Mouse (Mus musculus): ENCODE measurements at regions not wholly inside any gene's neighbourhood (a gene's known extent, or its start where the extent isn't known, plus 50 kb on each side); places are given as distances from the start of the nearest gene placed in this dataset.

- Histone ChIP-seq H3K4me1 (replicated peaks) (no peaks in the 10 kb centered on the region), H3K9ac (no peak overlapping the region), H3K4me3 (replicated peaks) (no peak overlapping the region), H3K36me3 (no peaks in the 10 kb centered on the region), H3K27ac (no peak overlapping the region), H3K27me3 (0 out of 2 replicates have a peak, but pooled peaks cover 3% of the 10 kb centered on the region), H3K9me3 (replicated peaks) (no peaks in the 10 kb centered on the region), H3K4me2 (no peak overlapping the region)
- ATAC-seq (ENCODE audit: low read depth) (no peak), DNase-seq (no peak)
- 60% methylated on average over 6 of the region's 6 CpGs for WGBS (ENCODE audit: insufficient replicate concordance)
These were observed 228.0 kb upstream of the Irx5 start for GRCm38 (mm10) chr8:92129241-92130015.

- no peaks in the 10 kb centered on the region for H3K4me1 ChIP-seq (replicated peaks)
- ATAC-seq (ENCODE audit: low read depth) = no peak
- no peak for DNase-seq
- H3K9ac ChIP-seq = no peak overlapping the region
- H3K9me3 ChIP-seq (replicated peaks) = no peaks in the 10 kb centered on the region
- no peak overlapping the region for H3K27ac ChIP-seq
- no peaks in the 10 kb centered on the region for H3K36me3 ChIP-seq
- no peaks in the 10 kb centered on the region for H3K27me3 ChIP-seq
- no peak overlapping the region for H3K4me3 ChIP-seq (replicated peaks)
- no peak overlapping the region for H3K4me2 ChIP-seq
- whole genome bisulfite sequencing (ENCODE audit: insufficient replicate concordance) = 54% methylated on average over 2 of the region's 3 CpGs
These were observed 231.8 kb upstream of the Irx5 start for GRCm38 (mm10) chr8:92125631-92126030.

GRCm38 (mm10) chr8:92121296-92121695, 236.1 kb upstream of the Irx5 start:
- Histone ChIP-seq H3K36me3 (no peaks in the 10 kb centered on the region), H3K4me2 (no peak overlapping the region), H3K27me3 (no peaks in the 10 kb centered on the region), H3K9me3 (replicated peaks) (no peaks in the 10 kb centered on the region), H3K27ac (no peak overlapping the region), H3K4me3 (replicated peaks) (no peak overlapping the region), H3K4me1 (replicated peaks) (no peaks in the 10 kb centered on the region), H3K9ac (no peak overlapping the region)
- DNase-seq (no peak), ATAC-seq (ENCODE audit: low read depth) (no peak)
- WGBS (ENCODE audit: insufficient replicate concordance) = 25% methylated on average over 2 of the region's 2 CpGs

GRCm38 (mm10) chr8:92115479-92116267, 241.8 kb upstream of the Irx5 start:
- H3K9me3 ChIP-seq (replicated peaks) = no peaks in the 10 kb centered on the region
- no peak overlapping the region for H3K27ac ChIP-seq
- no peak for ATAC-seq (ENCODE audit: low read depth)
- no peak overlapping the region for H3K4me3 ChIP-seq (replicated peaks)
- H3K4me2 ChIP-seq = no peak overlapping the region
- no peaks in the 10 kb centered on the region for H3K36me3 ChIP-seq
- peaks cover 6% of the 10 kb centered on the region; the same call in 1 of the 2 replicates for H3K27me3 ChIP-seq
- H3K9ac ChIP-seq = no peak overlapping the region
- WGBS (ENCODE audit: insufficient replicate concordance) = 74% methylated on average over 15 of the region's 15 CpGs
- no peaks in the 10 kb centered on the region for H3K4me1 ChIP-seq (replicated peaks)
- DNase-seq = no peak

- Histone ChIP-seq H3K4me1 (replicated peaks) (no peaks in the 10 kb centered on the region), H3K9me3 (replicated peaks) (no peaks in the 10 kb centered on the region), H3K27me3 (peaks cover 6% of the 10 kb centered on the region; the same call in 1 of the 2 replicates), H3K4me3 (replicated peaks) (no peak overlapping the region), H3K9ac (no peak overlapping the region), H3K4me2 (no peak overlapping the region), H3K27ac (no peak overlapping the region), H3K36me3 (no peaks in the 10 kb centered on the region)
- 56% methylated on average over 22 of the region's 22 CpGs for WGBS (ENCODE audit: insufficient replicate concordance)
- ATAC-seq (ENCODE audit: low read depth) = no peak
- no peak for DNase-seq
These were observed 242.8 kb upstream of the Irx5 start for GRCm38 (mm10) chr8:92114311-92115275.

GRCm38 (mm10) chr8:92113901-92114300, 243.5 kb upstream of the Irx5 start:
- no peak overlapping the region for H3K9ac ChIP-seq
- 28% methylated on average over 9 of the region's 9 CpGs for WGBS (ENCODE audit: insufficient replicate concordance)
- H3K27me3 ChIP-seq = peaks cover 6% of the 10 kb centered on the region; the same call in 1 of the 2 replicates
- H3K4me3 ChIP-seq (replicated peaks) = no peak overlapping the region
- no peaks in the 10 kb centered on the region for H3K4me1 ChIP-seq (replicated peaks)
- no peak for ATAC-seq (ENCODE audit: low read depth)
- DNase-seq = no peak
- H3K4me2 ChIP-seq = no peak overlapping the region
- no peaks in the 10 kb centered on the region for H3K36me3 ChIP-seq
- H3K9me3 ChIP-seq (replicated peaks) = no peaks in the 10 kb centered on the region
- no peak overlapping the region for H3K27ac ChIP-seq

GRCm38 (mm10) chr8:92113386-92113785, 244.0 kb upstream of the Irx5 start:
- H3K27me3 ChIP-seq = peaks cover 6% of the 10 kb centered on the region; the same call in 1 of the 2 replicates
- H3K4me2 ChIP-seq = no peak overlapping the region
- no peak overlapping the region for H3K27ac ChIP-seq

GRCm38 (mm10) chr8:92104561-92104960, 252.9 kb upstream of the Irx5 start:
- DNase-seq (no peak), ATAC-seq (ENCODE audit: low read depth) (no peak)
- no peaks in the 10 kb centered on the region for H3K27me3 ChIP-seq

More at GRCm38 (mm10) chr8:92113386-92113785, 244.0 kb upstream of the Irx5 start:
- Histone ChIP-seq H3K4me3 (replicated peaks) (no peak overlapping the region), H3K36me3 (no peaks in the 10 kb centered on the region), H3K9me3 (replicated peaks) (no peaks in the 10 kb centered on the region), H3K9ac (no peak overlapping the region), H3K4me1 (replicated peaks) (no peaks in the 10 kb centered on the region)
- WGBS (ENCODE audit: insufficient replicate concordance) = 57% methylated on average over 4 of the region's 4 CpGs
- DNase-seq (no peak), ATAC-seq (ENCODE audit: low read depth) (no peak)

GRCm38 (mm10) chr8:92102521-92102920, 254.9 kb upstream of the Irx5 start:
- Histone ChIP-seq H3K4me3 (replicated peaks) (no peak overlapping the region), H3K4me1 (replicated peaks) (no peaks in the 10 kb centered on the region), H3K9me3 (replicated peaks) (no peaks in the 10 kb centered on the region), H3K36me3 (no peaks in the 10 kb centered on the region), H3K4me2 (no peak overlapping the region), H3K27me3 (no peaks in the 10 kb centered on the region), H3K27ac (no peak overlapping the region), H3K9ac (no peak overlapping the region)
- ATAC-seq (ENCODE audit: low read depth) = no peak
- no peak for DNase-seq
- whole genome bisulfite sequencing (ENCODE audit: insufficient replicate concordance) = 73% methylated on average over 4 of the region's 4 CpGs

More at GRCm38 (mm10) chr8:92104561-92104960, 252.9 kb upstream of the Irx5 start:
- Histone ChIP-seq H3K4me2 (no peak overlapping the region), H3K9me3 (replicated peaks) (no peaks in the 10 kb centered on the region), H3K27ac (no peak overlapping the region), H3K9ac (no peak overlapping the region), H3K36me3 (no peaks in the 10 kb centered on the region), H3K4me3 (replicated peaks) (no peak overlapping the region), H3K4me1 (replicated peaks) (no peaks in the 10 kb centered on the region)
- 43% methylated on average over 6 of the region's 6 CpGs for WGBS (ENCODE audit: insufficient replicate concordance)

GRCm38 (mm10) chr8:92095276-92095675, 262.1 kb upstream of the Irx5 start:
- Histone ChIP-seq H3K4me2 (no peak overlapping the region), H3K9me3 (replicated peaks) (no peaks in the 10 kb centered on the region), H3K4me3 (replicated peaks) (no peak overlapping the region), H3K4me1 (replicated peaks) (no peaks in the 10 kb centered on the region), H3K27me3 (no peaks in the 10 kb centered on the region), H3K27ac (no peak overlapping the region), H3K9ac (no peak overlapping the region), H3K36me3 (no peaks in the 10 kb centered on the region)
- ATAC-seq (ENCODE audit: low read depth) = no peak
- 84% methylated on average over 12 of the region's 12 CpGs for WGBS (ENCODE audit: insufficient replicate concordance)
- DNase-seq = no peak

- no peak overlapping the region for H3K4me3 ChIP-seq (replicated peaks)
- H3K36me3 ChIP-seq = no peaks in the 10 kb centered on the region
- no peaks in the 10 kb centered on the region for H3K9me3 ChIP-seq (replicated peaks)
- WGBS (ENCODE audit: insufficient replicate concordance) = 62% methylated on average over 2 of the region's 2 CpGs
- DNase-seq = no peak
- ATAC-seq (ENCODE audit: low read depth) = no peak
- no peak overlapping the region for H3K9ac ChIP-seq
- H3K27me3 ChIP-seq = peaks cover 6% of the 10 kb centered on the region; the same call in 1 of the 2 replicates
- H3K4me1 ChIP-seq (replicated peaks) = no peaks in the 10 kb centered on the region
- no peak overlapping the region for H3K27ac ChIP-seq
- H3K4me2 ChIP-seq = no peak overlapping the region
These were observed 273.3 kb upstream of the Irx5 start for GRCm38 (mm10) chr8:92084124-92084523.
